Mouse (Mus musculus): ENCODE data around the gene Wdr49.

- TF ChIP-seq ZNF384 (IDR thresholded peaks at IDR 0.05; ENCODE audit: low read depth, low read length) = no peak
- TF ChIP-seq MAFK (IDR thresholded peaks at IDR 0.05; ENCODE audit: insufficient read depth, low read depth, low read length) = no peak
Observed at GRCm38 (mm10) chr3:75430564-75431181, 51.3 kb downstream of the Wdr49 start.
